In genomic region chr10:96480453-96481324, GRCm38 (mm10) we compare ENCODE assay signal across 9 mouse cellular contexts.
DNase-seq lines count a peak whose midpoint lies in the region; ATAC-seq lines count a peak whose summit lies in the region.
"Had no signal": no experiment of that assay in that cellular context is flagged by ENCODE, and none has a peak within 500 bp of the region (broad histone marks: within the 10 kb centered on the region; RNA-seq: fewer than 3 reads in every experiment).

No protein-coding gene starts in this region.

- 6% methylated on average over 14 of the region's 14 CpGs for WGBS in forebrain, embryonic 16.5 days
- WGBS in neural tube, embryonic 13.5 days, result 38% methylated on average over 14 of the region's 14 CpGs

- no peaks in the 10 kb centered on the region for H3K27me3 ChIP-seq in forebrain, embryonic 16.5 days (replicated peaks; ENCODE audit: control insufficient read depth, insufficient read depth, low read length)
- no peaks in the 10 kb centered on the region for H3K27me3 ChIP-seq in neural tube, embryonic 13.5 days

- peak; percentile 96 for ATAC-seq in forebrain, embryonic 16.5 days
- ATAC-seq in neural tube, embryonic 13.5 days (ENCODE audit: low read depth), result peak; percentile 61; the same call in 1 of the 2 replicates
- ATAC-seq: Patski had no signal

- no peaks in the 10 kb centered on the region for H3K9me3 ChIP-seq in forebrain, embryonic 16.5 days (ENCODE audit: control insufficient read depth, low read length)
- no peaks in the 10 kb centered on the region for H3K9me3 ChIP-seq in neural tube, embryonic 13.5 days

- peaks cover 14% of the 10 kb centered on the region for H3K4me1 ChIP-seq in forebrain, embryonic 16.5 days (replicated peaks; ENCODE audit: control insufficient read depth, insufficient read depth, low read length)
- H3K4me1 ChIP-seq in neural tube, embryonic 13.5 days (replicated peaks), result peaks cover 17% of the 10 kb centered on the region; the same call in 1 of the 2 replicates

- H3K9ac ChIP-seq in forebrain, embryonic 16.5 days (replicated peaks; ENCODE audit: low read depth, low read length), result peak overlapping the region; percentile 35
- no peak overlapping the region for H3K9ac ChIP-seq in neural tube, embryonic 13.5 days

- peak; percentile 33 to 42 for DNase-seq in spleen, postnatal 36 days (ENCODE audit: low spot score in 2 of 2)
- DNase-seq in spleen, postnatal 10 days (ENCODE audit: low spot score in 2 of 2), result no peak
- peak; percentile 44 to 53 for DNase-seq in layer of hippocampus, postnatal 36 days
- DNase-seq in kidney, postnatal 4 days, result no peak
- no peak for DNase-seq in lung, adult 18-20 months
- no peak for DNase-seq in thymus, postnatal 0 days (ENCODE audit: low spot score)

- no peak overlapping the region; the same call in 1 of the 2 replicates for H3K27ac ChIP-seq in forebrain, embryonic 16.5 days (ENCODE audit: low read length)
- H3K27ac ChIP-seq in neural tube, embryonic 13.5 days (replicated peaks), result no peak overlapping the region

- H3K4me3 ChIP-seq in forebrain, embryonic 16.5 days (replicated peaks; ENCODE audit: low read length), result no peak overlapping the region
- no peak overlapping the region for H3K4me3 ChIP-seq in neural tube, embryonic 13.5 days

- peak overlapping the region; percentile 40 for H3K4me2 ChIP-seq in forebrain, embryonic 16.5 days (ENCODE audit: low read length)
- no peak overlapping the region for H3K4me2 ChIP-seq in neural tube, embryonic 13.5 days

- no peaks in the 10 kb centered on the region for H3K36me3 ChIP-seq in forebrain, embryonic 16.5 days (ENCODE audit: control insufficient read depth, insufficient read depth)
- H3K36me3 ChIP-seq in neural tube, embryonic 13.5 days, result no peaks in the 10 kb centered on the region

Comparison
In these comparisons a context has a peak if more than half of its experiments do, and no peak if none do; other contexts are left out.
1. DNase-seq: peak in spleen, postnatal 36 days (2 of 2) and layer of hippocampus, postnatal 36 days (2 of 2); none in spleen, postnatal 10 days (0 of 2), kidney, postnatal 4 days (0 of 2), lung, adult 18-20 months (0 of 2) and thymus, postnatal 0 days (single experiment).